Mouse (Mus musculus) ES-Bruce4 (cell line): ENCODE data around the gene Dnajc3. TPM values are rescaled to one million over a fixed set of nuclear protein-coding genes. Genes with fewer than 3 reads are reported as not detected.

Experiments
- H3K27ac ChIP-seq: 2 replicates; pipeline ENCODE4 v1.5.1; 2012; ENCODE audit warnings: low read length, inconsistent platforms; ENCODE audit not compliant: insufficient read depth
- H3K27me3 ChIP-seq: 2 replicates; pipeline ENCODE4 v1.6.1; 2012; ENCODE audit warnings: mild to moderate bottlenecking, low read length, inconsistent platforms; ENCODE audit not compliant: control insufficient read depth, poor library complexity, insufficient read depth, severe bottlenecking
- H3K36me3 ChIP-seq: 2 replicates; pipeline ENCODE4 v1.6.1; 2012; ENCODE audit warnings: inconsistent platforms, mild to moderate bottlenecking, low read length, moderate library complexity; ENCODE audit not compliant: control insufficient read depth, poor library complexity, insufficient read depth, severe bottlenecking
- H3K4me1 ChIP-seq: one replicate; pipeline ENCODE4 v1.8.1; 2011; ENCODE audit warnings: low read length; ENCODE audit not compliant: control insufficient read depth, insufficient read depth
- H3K4me3 ChIP-seq: 2 replicates; pipeline ENCODE4 v1.5.1; 2011; ENCODE audit warnings: low read depth, mild to moderate bottlenecking, low read length
- H3K9ac ChIP-seq: 2 replicates; pipeline ENCODE4 v1.6.1; 2012; ENCODE audit warnings: low read depth, mild to moderate bottlenecking, inconsistent platforms; ENCODE audit not compliant: poor library complexity, severe bottlenecking
- H3K9me3 ChIP-seq: replicated peaks from 2 replicates; pipeline ENCODE4 v1.6.1; 2012; ENCODE audit warnings: mild to moderate bottlenecking, low read length, inconsistent platforms; ENCODE audit not compliant: control insufficient read depth, poor library complexity, insufficient read depth, severe bottlenecking
- CTCF ChIP-seq: IDR thresholded peaks from one replicate; pipeline ENCODE4 v1.8.1; 2011; ENCODE audit warnings: low read depth, low read length
- EP300 ChIP-seq: IDR thresholded peaks from 2 replicates; pipeline ENCODE4 v1.6.1; 2011; ENCODE audit warnings: low read depth, low read length; ENCODE audit not compliant: insufficient read depth
- POLR2A ChIP-seq: IDR thresholded peaks from one replicate; pipeline ENCODE4 v1.8.1; 2011; ENCODE audit warnings: low read length; ENCODE audit not compliant: insufficient read depth
- polyA plus RNA-seq: library from polyadenylated mRNA; stranded (reverse); fragments of >200 nt; gene quantifications from 2 replicates; pipeline ENCODE4 v1.2.4, GENCODE M21; 2011; ENCODE audit warnings: low read depth; ENCODE audit not compliant: missing spikeins, insufficient read depth, insufficient read length

Gene Dnajc3
- polyA plus RNA-seq, 1 experiment = 33.2 TPM

DNA sequence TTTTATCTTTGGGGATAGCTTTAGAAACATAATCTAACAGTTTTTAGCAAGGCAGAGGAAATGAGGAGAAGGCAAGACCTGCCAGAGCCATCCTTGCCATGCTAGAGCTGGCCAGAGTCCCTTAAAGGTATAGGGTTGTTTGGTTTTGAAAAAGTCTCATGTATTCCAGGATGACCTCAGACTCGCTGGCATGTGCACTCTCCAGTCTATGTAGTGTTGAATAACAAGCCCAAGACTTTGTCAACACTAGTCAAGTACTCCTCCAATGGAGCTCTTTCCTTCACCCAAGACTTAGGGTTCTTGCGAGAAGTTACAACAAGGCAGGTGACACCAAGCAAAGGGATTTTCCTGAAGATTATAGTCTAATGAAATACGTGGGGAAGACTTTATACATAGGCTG lies 9.2 kb upstream of the Dnajc3 start:
- H3K9me3 ChIP-seq = no peaks in the 10 kb centered on the region
- H3K9ac ChIP-seq = no peak overlapping the region
- no peaks in the 10 kb centered on the region for H3K27me3 ChIP-seq
- H3K27ac ChIP-seq = no peak overlapping the region
- TF ChIP-seq EP300 (no peak), CTCF (no peak), POLR2A (no peak)
- H3K4me3 ChIP-seq = no peak overlapping the region
- no peaks in the 10 kb centered on the region for H3K36me3 ChIP-seq
- H3K4me1 ChIP-seq = peaks cover 3% of the 10 kb centered on the region

GRCm38 (mm10) chr14:118929779-118930178 lies 8.0 kb upstream of the Dnajc3 start:
- no peaks in the 10 kb centered on the region for H3K9me3 ChIP-seq
- no peak overlapping the region for H3K9ac ChIP-seq
- TF ChIP-seq EP300 (no peak), POLR2A (no peak), CTCF (no peak)
- H3K36me3 ChIP-seq = no peaks in the 10 kb centered on the region
- H3K4me3 ChIP-seq = no peak overlapping the region
- H3K27ac ChIP-seq = no peak overlapping the region
- H3K4me1 ChIP-seq = peaks cover 6% of the 10 kb centered on the region
- H3K27me3 ChIP-seq = no peaks in the 10 kb centered on the region

DNA sequence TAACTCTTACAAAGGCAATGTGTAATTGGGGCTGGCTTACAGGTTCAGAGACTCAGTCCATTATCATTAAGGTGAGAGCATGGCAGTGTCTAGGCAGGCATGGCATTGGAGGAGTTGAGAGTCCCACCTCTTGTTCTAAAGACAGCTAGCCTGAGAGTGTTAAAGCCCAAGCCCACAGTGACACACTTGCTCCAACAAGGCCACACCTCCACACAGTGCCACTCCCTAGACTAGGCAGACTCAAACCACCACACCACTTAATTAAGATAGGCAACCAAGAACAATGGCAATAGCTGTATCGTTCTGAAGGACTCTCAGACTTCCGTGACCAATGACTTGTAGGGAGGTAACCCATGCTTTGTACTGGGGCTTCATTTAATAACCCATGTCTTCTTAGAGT lies 7.0 kb upstream of the Dnajc3 start:
- no peak overlapping the region for H3K4me3 ChIP-seq
- H3K9ac ChIP-seq = no peak overlapping the region
- H3K4me1 ChIP-seq = peaks cover 7% of the 10 kb centered on the region
- no peaks in the 10 kb centered on the region for H3K9me3 ChIP-seq
- no peaks in the 10 kb centered on the region for H3K27me3 ChIP-seq
- TF ChIP-seq POLR2A (no peak), EP300 (no peak), CTCF (no peak)
- no peaks in the 10 kb centered on the region for H3K36me3 ChIP-seq
- H3K27ac ChIP-seq = no peak overlapping the region

- H3K27me3 ChIP-seq = no peaks in the 10 kb centered on the region
- H3K9ac ChIP-seq = no peak overlapping the region
- no peaks in the 10 kb centered on the region for H3K9me3 ChIP-seq
- no peak for TF ChIP-seq POLR2A
- TF ChIP-seq CTCF = no peak
- no peak for TF ChIP-seq EP300
- no peak overlapping the region for H3K4me3 ChIP-seq
- no peaks in the 10 kb centered on the region for H3K36me3 ChIP-seq
- H3K4me1 ChIP-seq = peaks cover 7% of the 10 kb centered on the region
- no peak overlapping the region for H3K27ac ChIP-seq
These were observed 6.6 kb upstream of the Dnajc3 start for GRCm38 (mm10) chr14:118931181-118931580.

GRCm38 (mm10) chr14:118932956-118933355 lies 4.8 kb upstream of the Dnajc3 start:
- no peaks in the 10 kb centered on the region for H3K9me3 ChIP-seq
- TF ChIP-seq CTCF (no peak), EP300 (no peak)
- no peak overlapping the region for H3K9ac ChIP-seq
- peaks cover 7% of the 10 kb centered on the region for H3K4me1 ChIP-seq
- H3K36me3 ChIP-seq = no peaks in the 10 kb centered on the region
- H3K27me3 ChIP-seq = no peaks in the 10 kb centered on the region
- H3K4me3 ChIP-seq = no peak overlapping the region
- no peak overlapping the region for H3K27ac ChIP-seq

DNA sequence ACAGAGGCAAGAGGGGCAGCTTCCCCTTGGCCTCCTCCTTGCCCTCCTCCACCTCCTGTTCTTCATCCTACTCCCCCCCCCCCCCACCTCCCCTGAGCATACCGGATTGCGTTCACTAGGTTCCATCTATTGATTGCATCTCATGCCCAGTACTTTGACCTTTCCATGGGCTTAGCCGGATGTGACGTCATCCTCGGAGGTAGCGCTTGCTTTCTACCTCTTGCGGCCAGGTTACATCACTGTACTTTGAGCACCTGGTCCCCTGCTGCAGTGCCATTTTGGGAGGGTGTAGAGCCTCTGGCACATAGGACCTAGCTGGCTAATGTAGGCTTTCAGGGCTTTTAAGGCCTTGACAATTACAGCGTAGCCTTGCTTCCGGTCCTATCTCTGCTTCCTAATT lies 3.1 kb upstream of the Dnajc3 start:
- Histone ChIP-seq H3K36me3 (no peaks in the 10 kb centered on the region), H3K4me1 (peaks cover 7% of the 10 kb centered on the region), H3K9me3 (no peaks in the 10 kb centered on the region), H3K27ac (no peak overlapping the region), H3K27me3 (no peaks in the 10 kb centered on the region), H3K9ac (no peak overlapping the region), H3K4me3 (no peak overlapping the region)
- TF ChIP-seq CTCF (no peak), POLR2A (no peak), EP300 (no peak)
